Mouse (Mus musculus) liver, embryonic 12.5 days (tissue): ENCODE measurements at regions not wholly inside any gene's neighbourhood (a gene's known extent, or its start where the extent isn't known, plus 50 kb on each side); places are given as distances from the start of the nearest gene placed in this dataset.
"Not testable (repeated sequence)": the region's sequence is repeated elsewhere in the genome, so short reads cannot be mapped to it uniquely, and the experiment has no call there.

Experiments
- ATAC-seq: fragments of 200-750 bp; cut with Nextera tagmentation; 2 replicates; pipeline ENCODE4 v1.8.0; 2017; ENCODE audit warnings: moderate number of reproducible peaks, mild to moderate bottlenecking, moderate library complexity
- H3K27ac ChIP-seq: fragments of 300-500 bp; sonication (generic); 2 replicates; pipeline ENCODE4 v1.5.1; 2016; ENCODE audit warnings: mild to moderate bottlenecking
- H3K27me3 ChIP-seq: fragments of 300-500 bp; sonication (generic); replicated peaks from 2 replicates; pipeline ENCODE4 v1.6.1; 2016; ENCODE audit warnings: mild to moderate bottlenecking, moderate library complexity
- H3K36me3 ChIP-seq: fragments of 300-500 bp; sonication (generic); 2 replicates; pipeline ENCODE4 v1.6.1; 2016; ENCODE audit warnings: mild to moderate bottlenecking, moderate library complexity
- H3K4me1 ChIP-seq: fragments of 300-500 bp; sonication (generic); 2 replicates; pipeline ENCODE4 v1.6.1; 2016
- H3K4me2 ChIP-seq: fragments of 300-500 bp; sonication (generic); 2 replicates; pipeline ENCODE4 v1.6.1; 2016; ENCODE audit warnings: mild to moderate bottlenecking, moderate library complexity
- H3K4me3 ChIP-seq: fragments of 300-500 bp; sonication (generic); 2 replicates; pipeline ENCODE4 v1.5.1; 2016; ENCODE audit warnings: mild to moderate bottlenecking, moderate library complexity
- H3K9ac ChIP-seq: fragments of 300-500 bp; sonication (generic); 2 replicates; pipeline ENCODE4 v1.6.1; 2016; ENCODE audit warnings: mild to moderate bottlenecking, moderate library complexity
- H3K9me3 ChIP-seq: fragments of 300-500 bp; sonication (generic); replicated peaks from 2 replicates; pipeline ENCODE4 v1.6.1; 2016; ENCODE audit warnings: mild to moderate bottlenecking, moderate library complexity
- WGBS: fragments of 180-500 bp; shearing (Covaris S2); methylation state at CpG from one replicate; pipeline ENCODE4 v1.1.7; 2016; ENCODE audit not compliant: insufficient replicate concordance; 5-methylcytosine and 5-hydroxymethylcytosine counted together

- no peak overlapping the region for H3K4me3 ChIP-seq
- WGBS: 66% methylated on average over 4 of the region's 4 CpGs
- no peak overlapping the region for H3K27ac ChIP-seq
- H3K9ac ChIP-seq: no peak overlapping the region
- H3K9me3 ChIP-seq: no peaks in the 10 kb centered on the region
- H3K4me2 ChIP-seq: no peak overlapping the region
- no peak for ATAC-seq
- H3K36me3 ChIP-seq: no peaks in the 10 kb centered on the region
- H3K27me3 ChIP-seq: no peaks in the 10 kb centered on the region
- H3K4me1 ChIP-seq: no peaks in the 10 kb centered on the region
These were observed 424.3 kb upstream of the Cntn5 start for GRCm38 (mm10) chr9:11328900-11329299.

DNA sequence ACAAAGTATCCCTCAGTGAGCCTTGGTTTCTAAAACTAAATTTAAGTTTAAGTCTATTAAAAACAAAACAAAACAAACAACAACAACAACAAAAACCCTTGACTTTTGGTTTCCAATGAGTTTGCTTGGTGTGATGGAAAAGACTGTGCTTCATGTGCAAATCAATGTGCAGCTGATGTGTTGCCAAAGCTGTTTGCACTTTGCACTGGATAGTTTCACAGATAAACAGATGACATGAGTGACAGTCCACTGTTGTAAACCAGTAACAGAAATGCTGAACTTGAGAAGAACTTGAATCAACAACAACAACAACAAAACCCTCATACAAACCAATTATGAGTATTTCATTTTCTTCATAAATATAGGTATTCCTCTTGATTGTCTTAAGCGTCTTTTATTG, 412.6 kb upstream of the Cntn5 start:
- ATAC-seq: no peak
- H3K27ac ChIP-seq: no peak overlapping the region
- H3K9me3 ChIP-seq: no peaks in the 10 kb centered on the region
- H3K4me2 ChIP-seq: no peak overlapping the region
- H3K9ac ChIP-seq: no peak overlapping the region
- H3K36me3 ChIP-seq: no peaks in the 10 kb centered on the region
- no peak overlapping the region for H3K4me3 ChIP-seq
- 53% methylated on average over 1 of the region's 1 CpGs for WGBS
- H3K27me3 ChIP-seq: no peaks in the 10 kb centered on the region
- H3K4me1 ChIP-seq: no peaks in the 10 kb centered on the region

DNA sequence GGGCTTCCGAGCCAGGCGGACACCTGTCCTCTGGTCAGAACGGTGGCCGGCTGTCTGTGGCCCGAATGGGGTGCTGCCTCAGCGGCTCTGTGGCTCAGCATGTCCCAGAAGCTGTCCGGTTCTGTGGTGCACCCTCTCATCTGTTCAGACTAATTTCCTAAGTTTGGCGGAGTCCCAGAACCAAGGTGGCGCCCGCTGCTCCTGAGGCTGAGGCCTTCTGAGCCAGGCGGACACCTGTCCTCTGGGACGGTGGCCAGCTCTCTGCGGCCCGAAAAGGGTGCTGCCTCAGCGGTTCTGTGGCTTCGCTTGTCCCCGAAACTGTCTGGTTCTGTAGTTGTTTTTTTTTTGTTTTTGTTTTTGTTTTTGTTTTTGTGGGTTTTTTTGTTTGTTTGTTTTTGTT, 392.5 kb upstream of the Cntn5 start:
- not testable (repeated sequence) for H3K27me3 ChIP-seq, H3K36me3 ChIP-seq, H3K9me3 ChIP-seq, H3K27ac ChIP-seq, H3K9ac ChIP-seq, H3K4me2 ChIP-seq, ATAC-seq, H3K4me3 ChIP-seq, H3K4me1 ChIP-seq
- 80% methylated on average over 17 of the region's 17 CpGs for WGBS

DNA sequence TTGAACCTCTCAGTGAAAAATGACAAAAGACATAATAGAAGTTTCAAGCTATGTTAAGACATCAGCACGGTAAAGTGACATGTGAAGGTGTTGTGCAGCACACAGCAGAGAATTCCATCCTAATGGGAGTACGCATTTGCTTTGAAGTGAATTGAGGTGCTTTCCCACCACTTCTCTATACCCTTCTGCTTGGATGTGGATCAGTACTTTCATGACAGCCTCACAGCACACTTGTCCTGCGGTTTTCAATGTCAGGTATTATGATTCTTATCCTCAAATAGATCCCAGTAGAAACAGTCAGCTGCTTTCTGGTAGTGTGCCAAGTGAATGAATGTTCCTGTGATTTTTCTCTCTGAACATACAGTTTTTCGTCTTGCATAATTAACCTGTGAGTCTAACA, 380.6 kb upstream of the Cntn5 start:
- Histone ChIP-seq H3K9ac (no peak overlapping the region), H3K4me2 (no peak overlapping the region), H3K27me3 (no peaks in the 10 kb centered on the region), H3K36me3 (no peaks in the 10 kb centered on the region), H3K4me1 (no peaks in the 10 kb centered on the region), H3K4me3 (no peak overlapping the region), H3K9me3 (no peaks in the 10 kb centered on the region), H3K27ac (no peak overlapping the region)
- ATAC-seq: no peak
- 54% methylated on average over 4 of the region's 4 CpGs for WGBS

DNA sequence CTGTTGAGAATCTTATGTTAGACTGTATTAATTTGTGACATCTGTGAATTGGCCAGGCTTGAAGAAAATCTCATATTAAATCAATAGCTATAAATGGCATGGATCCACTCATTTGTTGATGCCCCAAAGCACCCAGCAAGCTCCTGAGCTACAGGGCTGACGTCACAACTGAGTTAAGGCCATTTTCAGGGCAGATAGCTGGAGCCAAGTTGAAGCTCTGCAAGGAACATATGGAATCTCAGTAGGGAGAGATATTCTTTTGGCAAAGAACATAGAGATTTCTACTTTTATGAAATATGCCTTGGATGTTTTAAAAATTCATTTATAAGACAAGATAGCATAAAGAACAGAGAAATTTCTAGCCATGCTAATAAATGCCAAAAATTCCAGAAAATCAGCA, 380.0 kb upstream of the Cntn5 start:
- no peaks in the 10 kb centered on the region for H3K27me3 ChIP-seq
- H3K9ac ChIP-seq: no peak overlapping the region
- H3K4me3 ChIP-seq: no peak overlapping the region
- no peak overlapping the region for H3K27ac ChIP-seq
- no peaks in the 10 kb centered on the region for H3K36me3 ChIP-seq
- ATAC-seq: no peak
- H3K4me1 ChIP-seq: no peaks in the 10 kb centered on the region
- no peaks in the 10 kb centered on the region for H3K9me3 ChIP-seq
- H3K4me2 ChIP-seq: no peak overlapping the region
- WGBS: 61% methylated on average over 1 of the region's 1 CpGs

GRCm38 (mm10) chr9:11279409-11280127, 375.0 kb upstream of the Cntn5 start:
- WGBS: 61% methylated on average over 5 of the region's 5 CpGs
- Histone ChIP-seq H3K36me3 (no peaks in the 10 kb centered on the region), H3K27ac (no peak overlapping the region), H3K4me2 (no peak overlapping the region), H3K27me3 (no peaks in the 10 kb centered on the region), H3K4me3 (no peak overlapping the region), H3K4me1 (no peaks in the 10 kb centered on the region), H3K9ac (no peak overlapping the region), H3K9me3 (0 out of 2 replicates have a peak, but pooled peaks cover 5% of the 10 kb centered on the region)
- ATAC-seq: no peak

GRCm38 (mm10) chr9:11277810-11278209, 373.2 kb upstream of the Cntn5 start:
- Histone ChIP-seq H3K4me3 (no peak overlapping the region), H3K4me1 (no peaks in the 10 kb centered on the region), H3K27me3 (no peaks in the 10 kb centered on the region), H3K27ac (no peak overlapping the region), H3K4me2 (no peak overlapping the region), H3K9ac (no peak overlapping the region), H3K9me3 (0 out of 2 replicates have a peak, but pooled peaks cover 5% of the 10 kb centered on the region), H3K36me3 (no peaks in the 10 kb centered on the region)
- no peak for ATAC-seq
- WGBS: 76% methylated on average over 22 of the region's 22 CpGs

GRCm38 (mm10) chr9:11276966-11277365, 372.4 kb upstream of the Cntn5 start:
- H3K27ac ChIP-seq: no peak overlapping the region
- H3K9ac ChIP-seq: no peak overlapping the region
- no peaks in the 10 kb centered on the region for H3K27me3 ChIP-seq
- no peaks in the 10 kb centered on the region for H3K36me3 ChIP-seq
- H3K4me1 ChIP-seq: no peaks in the 10 kb centered on the region
- 0 out of 2 replicates have a peak, but pooled peaks cover 5% of the 10 kb centered on the region for H3K9me3 ChIP-seq
- no peak overlapping the region for H3K4me3 ChIP-seq
- H3K4me2 ChIP-seq: no peak overlapping the region
- no peak for ATAC-seq
- WGBS: 58% methylated on average over 4 of the region's 4 CpGs

DNA sequence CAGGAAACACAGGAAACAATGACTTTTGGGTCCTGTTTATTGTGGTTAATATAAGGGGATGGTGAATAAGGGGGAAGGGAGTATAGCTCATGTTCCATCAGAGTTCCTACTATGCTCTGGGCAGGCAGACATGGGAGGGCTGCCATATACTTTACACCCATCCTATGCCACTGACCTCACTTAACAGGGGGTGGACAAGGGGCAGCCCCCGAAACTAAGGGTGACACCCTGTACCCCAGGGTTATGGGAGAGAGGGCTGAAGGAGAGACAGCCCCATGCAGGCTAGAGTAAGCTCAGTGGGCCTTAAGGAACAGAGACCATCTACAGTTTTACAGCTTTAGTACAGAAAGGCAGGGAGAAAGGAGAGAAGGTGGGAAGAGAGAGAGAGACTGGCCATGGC, 352.3 kb upstream of the Cntn5 start:
- no peak overlapping the region for H3K9ac ChIP-seq
- WGBS: 33% methylated on average over 1 of the region's 1 CpGs
- no peak overlapping the region for H3K4me2 ChIP-seq

DNA sequence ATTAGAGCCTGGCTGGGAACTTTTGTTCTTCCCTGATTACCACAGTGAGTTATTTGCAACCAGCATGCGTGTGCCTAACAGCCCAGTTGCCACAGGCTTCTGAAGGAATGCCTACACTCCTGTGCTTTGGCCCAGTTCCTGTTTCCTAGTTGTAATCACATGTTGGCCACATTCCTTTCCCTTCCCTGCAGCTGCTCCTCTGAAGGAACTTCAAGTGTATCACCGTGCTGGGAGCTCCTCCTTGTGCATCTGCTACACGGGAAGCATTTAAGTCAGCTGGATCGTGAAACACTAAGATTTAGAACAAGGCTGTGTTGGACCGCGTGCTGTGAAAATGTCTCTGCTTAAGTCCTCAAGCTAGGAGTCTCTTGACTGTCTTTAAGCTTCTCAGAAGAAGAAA, 302.3 kb upstream of the Cntn5 start:
- Histone ChIP-seq H3K4me2 (no peak overlapping the region), H3K4me3 (no peak overlapping the region), H3K27ac (no peak overlapping the region), H3K4me1 (no peaks in the 10 kb centered on the region), H3K27me3 (no peaks in the 10 kb centered on the region), H3K9ac (no peak overlapping the region), H3K36me3 (no peaks in the 10 kb centered on the region), H3K9me3 (no peaks in the 10 kb centered on the region)
- 68% methylated on average over 6 of the region's 6 CpGs for WGBS
- no peak for ATAC-seq

More for the DNA sequence above, 352.3 kb upstream of the Cntn5 start:
- Histone ChIP-seq H3K27ac (no peak overlapping the region), H3K9me3 (no peaks in the 10 kb centered on the region), H3K4me3 (no peak overlapping the region), H3K27me3 (no peaks in the 10 kb centered on the region), H3K4me1 (no peaks in the 10 kb centered on the region), H3K36me3 (no peaks in the 10 kb centered on the region)
- no peak for ATAC-seq

GRCm38 (mm10) chr9:11206267-11206666, 301.7 kb upstream of the Cntn5 start:
- Histone ChIP-seq H3K4me3 (no peak overlapping the region), H3K4me2 (no peak overlapping the region), H3K9me3 (no peaks in the 10 kb centered on the region), H3K9ac (no peak overlapping the region), H3K27ac (no peak overlapping the region), H3K4me1 (no peaks in the 10 kb centered on the region), H3K27me3 (no peaks in the 10 kb centered on the region), H3K36me3 (no peaks in the 10 kb centered on the region)
- no peak for ATAC-seq

- 59% methylated on average over 2 of the region's 2 CpGs for WGBS
These were observed 287.6 kb upstream of the Cntn5 start for GRCm38 (mm10) chr9:11192183-11192582.

DNA sequence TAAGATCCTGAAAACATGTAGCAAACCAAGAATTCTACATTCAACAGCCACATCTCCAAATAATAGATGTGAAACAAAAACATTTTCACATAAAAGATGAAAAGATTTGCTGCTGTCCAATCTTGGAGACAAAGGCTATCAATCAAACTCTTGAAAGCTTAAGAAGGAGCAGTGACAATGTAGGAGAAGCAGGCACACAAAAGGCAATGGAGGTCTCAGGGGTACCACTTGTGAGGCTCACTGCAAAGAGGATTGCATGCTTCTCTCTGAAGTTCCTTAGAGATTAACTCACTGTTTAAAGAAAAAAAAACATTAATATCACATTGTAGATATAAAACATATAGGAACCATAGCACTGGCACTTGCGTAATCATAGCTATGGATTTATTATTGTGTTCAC, 241.2 kb upstream of the Cntn5 start:
- no peak overlapping the region for H3K4me2 ChIP-seq
- no peak overlapping the region for H3K9ac ChIP-seq
- H3K36me3 ChIP-seq: no peaks in the 10 kb centered on the region
- no peak overlapping the region for H3K27ac ChIP-seq
- WGBS: 78% methylated on average over 1 of the region's 1 CpGs
- no peaks in the 10 kb centered on the region for H3K27me3 ChIP-seq
- no peaks in the 10 kb centered on the region for H3K4me1 ChIP-seq
- H3K9me3 ChIP-seq: no peaks in the 10 kb centered on the region
- ATAC-seq: no peak
- H3K4me3 ChIP-seq: no peak overlapping the region

More at GRCm38 (mm10) chr9:11192183-11192582, 287.6 kb upstream of the Cntn5 start:
- Histone ChIP-seq H3K9me3 (no peaks in the 10 kb centered on the region), H3K27ac (no peak overlapping the region), H3K27me3 (no peaks in the 10 kb centered on the region), H3K9ac (no peak overlapping the region), H3K4me2 (no peak overlapping the region), H3K4me1 (no peaks in the 10 kb centered on the region), H3K4me3 (no peak overlapping the region), H3K36me3 (no peaks in the 10 kb centered on the region)
- ATAC-seq: no peak
